Mouse (Mus musculus) T-helper 1 cell (primary cell): Measurements from ENCODE around the gene Polr3h.
"Not testable (repeated sequence)": the region's sequence is repeated elsewhere in the genome, so short reads cannot be mapped to it uniquely, and the experiment has no call there.

Experiments used
- in situ Hi-C: fragments of 300-600 bp; cut with MboI, MseI; formaldehyde crosslinking; loops from one replicate; pipeline ENCODE4 v1.15.1; 2025; ENCODE audit warnings: high pct_unique_total_duplicates

The Polr3h gene

DNA sequence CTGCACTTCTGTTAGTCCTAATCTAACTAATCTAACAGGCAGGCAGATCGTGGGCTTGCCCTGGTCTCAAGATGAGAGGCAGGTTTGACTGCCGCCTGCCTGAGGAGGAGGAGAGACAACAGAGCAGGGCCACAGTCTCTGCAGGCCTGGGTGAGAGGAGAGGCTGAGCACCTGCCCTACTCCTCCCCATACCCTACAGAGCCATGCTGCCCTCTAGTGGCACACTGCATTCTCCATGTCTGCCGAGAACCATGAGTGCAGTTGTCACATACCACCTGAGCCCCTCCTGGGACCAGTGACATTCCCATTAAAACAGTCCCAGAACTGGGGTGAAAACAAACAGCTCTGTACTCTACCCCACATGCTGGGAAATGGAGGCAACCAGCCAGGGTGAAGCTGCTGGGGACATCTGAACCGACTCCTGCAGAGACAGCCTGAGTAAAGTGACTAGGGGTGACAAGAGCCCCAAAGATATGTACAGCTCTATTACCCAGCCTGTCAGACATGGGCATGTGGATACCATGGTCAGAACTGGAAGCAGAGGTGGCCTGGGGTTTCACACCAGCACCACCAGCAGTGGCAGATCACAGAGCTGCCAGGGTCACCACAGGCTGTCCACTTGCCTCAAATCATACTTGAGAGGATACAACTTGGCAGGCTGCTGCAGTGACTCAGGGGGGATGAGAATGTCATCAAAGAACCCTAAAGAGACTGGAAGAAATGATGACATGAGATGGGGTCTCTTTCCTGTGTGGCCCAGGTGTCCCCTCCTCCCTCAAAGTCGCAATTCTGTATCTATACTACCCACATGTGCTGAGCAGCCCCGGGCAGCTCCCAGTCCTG is 8.2 kb downstream of the Polr3h start:
- in situ Hi-C loops: no loop called here

DNA sequence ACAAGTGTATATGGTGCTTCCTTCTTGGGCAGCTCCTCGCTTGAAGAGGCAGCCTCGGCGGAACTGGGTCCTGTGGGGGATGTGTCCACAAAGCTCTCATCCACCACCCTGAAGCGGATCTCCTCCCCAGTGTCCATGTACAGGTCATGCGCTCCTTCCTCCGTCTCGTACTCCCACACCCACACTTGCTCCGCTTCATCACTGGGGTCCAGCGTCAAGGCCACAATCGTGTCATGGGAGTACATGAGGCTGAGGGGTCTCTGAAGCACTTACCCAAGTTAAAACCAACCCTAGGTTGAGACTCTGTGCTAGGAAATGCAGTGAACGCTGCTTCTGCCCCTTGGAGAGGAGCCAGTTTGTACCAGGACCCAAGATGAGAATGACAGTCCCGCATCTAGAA is 8.8 kb downstream of the Polr3h start:
- in situ Hi-C loops: no loop called here

DNA sequence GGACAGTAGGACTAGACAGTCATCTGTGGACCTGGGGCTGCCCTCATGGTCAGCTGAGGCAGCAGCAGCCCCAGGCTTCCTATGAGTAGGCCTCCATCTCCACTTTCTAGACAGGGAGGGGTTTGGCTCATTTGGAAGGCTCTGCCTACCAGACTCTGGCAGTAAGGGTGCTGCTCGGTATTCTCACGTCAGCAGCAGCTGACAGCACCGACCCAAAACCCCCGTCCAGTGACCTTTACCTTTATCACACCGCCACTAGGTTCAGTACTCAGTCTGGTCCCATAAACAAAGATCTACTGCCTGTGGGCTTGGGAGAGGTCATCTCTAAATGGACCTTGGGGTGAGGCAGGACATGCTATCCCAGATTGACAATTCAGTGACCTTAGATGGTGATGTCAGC is 10.4 kb downstream of the Polr3h start:
- in situ Hi-C loops: no loop called here

DNA sequence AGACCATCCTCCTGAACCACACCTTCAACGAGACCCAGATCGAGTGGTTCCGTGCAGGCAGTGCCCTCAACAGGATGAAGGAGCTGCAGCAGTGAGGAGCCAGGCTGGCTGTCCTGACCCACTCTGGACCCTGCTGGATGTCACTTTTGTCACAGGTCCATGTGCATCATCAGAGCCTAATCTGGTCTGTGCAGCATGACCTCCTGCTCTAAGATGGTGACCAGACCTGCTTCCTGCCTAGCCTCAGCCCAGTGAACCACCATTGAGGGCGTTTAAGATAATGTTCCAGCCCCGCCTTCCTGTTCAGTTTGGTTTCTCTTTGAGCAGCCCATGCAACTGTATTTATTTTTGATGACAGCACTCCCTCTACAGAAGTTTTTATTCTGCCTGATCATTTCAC is 11.4 kb downstream of the Polr3h start:
- in situ Hi-C loops: loop anchor here (5.0 kb wide), 1 partner anchor 37 kb away; no protein-coding TSS in a partner anchor

DNA sequence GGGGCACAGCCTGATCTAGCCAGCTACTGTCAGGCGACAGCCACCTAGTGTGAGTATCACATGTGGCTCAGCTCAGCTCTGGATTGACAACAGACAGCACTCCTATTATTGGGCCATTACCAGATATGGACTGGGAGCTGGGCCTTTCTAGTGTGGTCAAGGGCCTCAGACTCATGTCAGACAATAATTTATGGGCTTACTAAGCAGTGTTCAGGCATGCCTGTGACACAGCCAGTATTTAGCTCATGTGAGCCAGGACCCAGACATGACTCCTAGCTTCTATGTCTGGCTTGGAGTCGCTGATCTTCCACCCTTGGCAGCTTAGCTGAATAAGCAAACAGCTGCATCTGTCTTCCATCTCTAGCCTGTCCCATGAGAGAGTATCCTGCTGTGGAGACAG is 13.5 kb downstream of the Polr3h start:
- in situ Hi-C loops: loop anchor here (5.0 kb wide), 1 partner anchor 35 kb away; no protein-coding TSS in a partner anchor

DNA sequence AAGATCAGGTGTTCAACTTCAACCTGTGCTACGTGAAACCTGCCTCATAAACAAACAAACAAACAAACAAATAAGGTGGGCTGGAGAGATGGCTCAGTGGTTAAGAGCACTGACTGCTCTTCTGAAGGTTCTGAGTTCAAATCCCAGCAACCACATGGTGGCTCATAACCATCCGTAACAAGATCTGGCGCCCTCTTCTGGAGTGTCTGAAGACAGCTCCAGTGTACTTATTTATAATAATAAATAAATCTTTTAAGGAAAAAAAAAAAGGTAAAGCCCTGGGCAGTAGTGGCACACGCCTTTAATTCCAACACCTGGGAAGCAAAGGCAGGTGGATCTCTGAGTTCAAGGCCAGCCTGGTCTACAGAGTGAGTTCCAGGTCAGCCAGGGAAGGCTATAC is 17.3 kb downstream of the Polr3h start:
- in situ Hi-C loops: not testable (repeated sequence)

DNA sequence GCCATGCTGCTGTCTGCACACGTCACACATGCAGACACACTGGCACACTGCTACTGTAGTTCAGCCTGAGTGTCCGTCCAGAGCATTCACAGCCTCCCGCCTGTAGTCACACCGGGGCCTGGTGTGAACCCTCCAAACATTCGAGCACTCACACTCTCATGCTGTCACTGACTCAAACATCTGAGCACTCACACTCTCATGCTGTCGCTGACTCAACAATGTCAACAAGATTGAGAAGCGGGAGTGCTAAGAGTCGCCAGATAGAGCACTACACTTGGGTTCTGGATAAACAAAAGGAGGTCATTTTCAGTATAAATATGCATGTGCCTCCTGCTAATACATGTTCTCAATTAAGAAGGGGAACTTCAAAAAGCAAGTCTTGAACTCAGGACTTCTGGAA is 18.1 kb downstream of the Polr3h start:
- in situ Hi-C loops: no loop called here

DNA sequence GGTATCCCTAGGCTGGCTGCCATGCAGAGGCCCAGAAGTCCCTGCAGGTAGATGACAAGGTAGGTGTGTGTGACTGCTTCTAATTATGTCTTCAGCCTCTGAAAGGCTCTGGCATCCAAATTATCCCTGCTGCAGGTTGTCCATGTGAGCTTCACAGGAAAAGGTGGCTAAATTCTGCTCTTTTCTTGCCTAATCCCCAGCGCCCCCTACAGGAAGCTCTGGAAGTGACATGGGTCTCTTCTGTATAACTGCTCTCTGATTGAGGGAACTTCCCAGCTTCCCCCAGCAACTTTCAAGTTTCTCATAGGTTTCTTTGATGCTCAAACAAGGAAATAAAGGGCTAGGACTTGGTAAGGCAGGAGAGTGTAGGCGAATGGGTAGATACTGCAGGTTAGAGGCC is 21.1 kb downstream of the Polr3h start:
- in situ Hi-C loops: loop anchor here (5.0 kb wide), 1 partner anchor 73 kb away; no protein-coding TSS in a partner anchor

DNA sequence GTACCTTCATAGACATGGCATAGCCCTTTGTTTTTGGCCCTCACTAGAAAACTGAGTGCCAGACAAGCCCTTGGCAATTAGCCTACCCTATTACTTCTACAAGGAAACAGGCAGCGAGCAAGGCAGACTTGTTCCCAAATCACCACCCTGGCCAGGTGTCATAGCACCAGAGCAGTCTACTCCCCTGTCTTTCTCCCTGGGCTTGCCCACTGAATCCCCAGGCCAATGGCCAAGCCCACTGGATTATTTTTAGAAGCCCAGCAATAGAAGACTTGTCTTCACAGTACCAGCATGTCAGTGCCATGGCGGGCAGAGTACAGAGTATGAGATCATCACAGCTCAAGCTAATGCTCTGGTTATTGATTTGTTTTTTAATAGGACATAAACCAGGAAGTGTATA is 27.3 kb downstream of the Polr3h start:
- in situ Hi-C loops: no loop called here

DNA sequence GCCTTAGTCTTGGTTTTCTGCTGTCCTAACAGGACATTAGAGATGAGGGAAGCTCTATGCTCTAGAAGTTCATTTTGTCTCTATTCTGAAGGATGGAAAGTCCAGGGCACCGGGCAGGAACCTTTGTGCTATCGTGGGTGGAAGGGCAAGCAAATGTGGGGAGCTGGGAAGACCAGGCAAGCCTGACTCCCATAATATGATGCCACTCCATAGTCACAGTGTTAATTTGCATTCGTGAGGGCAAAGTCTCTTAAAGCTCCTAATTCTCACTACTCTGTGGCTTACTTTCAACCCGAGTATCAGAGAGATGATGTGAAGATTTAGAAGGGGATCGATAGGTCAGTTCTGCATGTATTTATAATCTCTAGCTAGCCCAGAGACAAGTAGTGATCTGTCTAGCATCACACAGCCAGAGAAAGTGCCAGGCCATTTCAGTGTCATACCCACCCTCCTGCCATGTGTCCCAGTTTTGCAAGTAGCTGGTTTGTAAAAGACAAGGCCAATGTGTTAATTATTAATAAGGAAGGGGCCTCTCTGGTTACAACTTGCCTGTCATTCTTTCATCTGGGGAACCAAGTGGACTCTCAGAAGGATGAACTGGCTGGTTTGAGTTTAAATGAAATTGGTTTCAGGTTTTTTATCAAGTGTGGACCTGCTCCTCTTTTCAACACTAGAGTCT is 28.3 kb downstream of the Polr3h start:
- in situ Hi-C loops: no loop called here

DNA sequence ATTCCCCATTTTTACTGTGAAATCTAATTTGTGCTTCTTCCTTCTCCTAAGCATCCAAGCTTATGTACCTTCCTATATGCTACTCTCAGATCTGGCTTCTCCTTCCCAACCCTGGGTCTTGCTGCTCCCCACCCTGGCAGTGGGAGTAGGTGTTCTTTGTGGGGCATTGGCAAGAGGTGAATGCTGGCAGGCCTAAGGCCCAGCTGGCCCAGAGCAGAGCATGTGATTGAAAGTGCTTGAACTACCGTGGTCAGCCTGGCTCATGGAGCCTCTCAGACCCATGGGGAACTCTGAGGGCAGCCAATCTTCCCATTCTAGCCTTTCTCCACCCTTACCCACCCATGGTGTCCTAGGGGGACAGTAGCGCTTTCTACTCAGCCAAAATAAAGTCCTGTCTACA is 29.6 kb downstream of the Polr3h start:
- in situ Hi-C loops: no loop called here

DNA sequence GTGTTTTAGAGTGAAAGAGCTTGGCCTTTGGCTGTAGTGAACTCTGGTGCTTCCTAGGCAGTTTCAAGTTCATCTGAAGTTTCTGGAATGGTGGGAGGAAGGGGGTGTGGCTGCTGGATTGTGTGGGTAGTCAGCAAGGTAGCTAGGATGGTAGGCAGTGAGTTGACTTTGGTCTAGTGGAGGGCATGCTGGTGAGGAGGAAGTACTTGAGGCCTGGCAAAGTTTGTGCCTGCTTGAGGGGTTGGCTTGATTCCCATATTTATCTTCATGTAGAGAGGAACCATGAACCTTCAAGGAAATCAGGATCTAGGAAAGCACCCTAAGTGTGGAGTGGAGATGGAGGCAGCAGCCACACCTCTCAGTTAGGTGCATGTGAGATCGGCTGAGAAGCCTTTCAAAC is 32.0 kb downstream of the Polr3h start:
- in situ Hi-C loops: no loop called here

DNA sequence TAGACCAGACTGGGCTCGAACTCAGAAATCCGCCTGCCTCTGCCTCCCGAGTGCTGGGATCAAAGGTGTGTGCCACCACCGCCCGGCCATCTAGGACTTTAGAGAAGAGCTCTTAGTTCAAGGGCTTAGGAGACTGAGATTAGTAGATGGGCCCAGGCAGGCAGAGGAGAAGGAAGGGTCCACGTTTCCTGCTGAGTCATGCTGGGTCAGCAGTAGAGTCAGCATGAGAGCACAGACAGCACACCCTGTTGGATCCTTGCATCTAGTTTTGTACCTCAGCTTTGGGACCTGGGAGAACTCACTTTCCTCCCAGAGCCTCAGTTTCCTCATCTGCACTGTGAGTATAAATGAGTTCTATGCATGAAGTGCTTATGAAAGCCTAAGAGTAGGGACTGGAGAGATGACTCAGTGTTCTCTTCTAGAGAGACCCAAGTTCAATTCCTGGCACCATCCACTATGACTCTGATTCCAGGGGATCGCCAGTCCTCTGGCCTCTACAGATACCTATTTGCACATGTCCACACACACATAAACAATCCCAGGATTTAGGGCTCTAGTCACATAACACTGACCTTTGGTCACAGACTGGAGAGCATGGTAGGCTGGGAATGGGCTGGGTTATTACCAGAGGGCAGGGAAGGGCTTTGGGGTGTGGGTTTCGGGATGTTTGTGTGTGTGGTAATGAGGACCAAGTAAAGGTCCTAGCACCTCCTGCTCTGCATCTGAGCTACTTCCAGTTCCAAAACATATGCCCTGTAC is 34.0 kb downstream of the Polr3h start:
- in situ Hi-C loops: no loop called here

DNA sequence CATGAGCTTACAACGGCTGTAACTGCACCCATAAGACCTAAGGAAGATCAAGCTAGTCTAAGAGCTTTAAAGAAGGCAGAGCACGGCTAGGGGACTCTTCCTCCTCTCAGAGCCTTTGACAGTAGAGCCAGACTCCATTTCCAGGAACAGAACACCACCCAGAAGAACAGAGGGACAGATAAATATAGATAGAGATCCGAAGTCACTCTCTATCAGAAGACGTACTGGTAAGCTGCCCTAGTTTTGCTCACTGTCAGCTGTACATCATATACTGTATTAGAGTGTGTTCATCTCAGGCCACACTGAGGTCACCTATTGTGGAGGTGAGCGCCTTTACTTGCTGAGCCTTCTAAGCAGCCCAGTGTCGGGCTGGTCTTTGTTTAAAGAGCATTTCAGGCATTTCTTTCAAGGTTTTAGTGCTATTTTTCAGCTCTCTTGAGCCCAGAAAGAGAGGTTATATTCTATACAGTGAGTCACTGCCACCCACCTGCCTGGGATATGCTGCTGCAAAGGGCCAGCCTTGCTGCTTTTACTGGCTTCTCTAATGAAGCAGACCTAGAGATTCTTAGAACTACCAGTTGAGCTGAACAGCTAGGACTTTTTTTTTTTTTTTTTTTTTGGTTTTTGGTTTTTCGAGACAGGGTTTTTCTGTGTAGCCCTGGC is 34.8 kb downstream of the Polr3h start:
- in situ Hi-C loops: no loop called here

DNA sequence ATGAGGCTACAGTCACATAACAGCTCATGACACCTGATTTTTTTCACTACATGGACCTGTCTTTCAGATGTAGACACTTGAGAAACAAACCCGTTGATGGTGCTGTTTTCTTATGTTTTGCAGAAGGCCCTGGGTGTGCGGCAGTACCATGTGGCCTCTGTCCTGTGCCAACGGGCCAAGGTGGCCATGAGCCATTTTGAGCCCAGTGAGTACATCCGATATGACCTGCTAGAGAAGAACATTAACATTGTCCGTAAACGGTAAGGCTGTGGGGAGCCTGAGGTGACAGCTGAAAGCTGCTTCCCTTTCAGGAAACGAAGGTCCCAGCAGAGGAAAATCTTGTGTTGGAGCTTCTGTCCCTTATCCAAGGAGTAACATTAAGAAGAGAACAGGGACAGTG is 36.9 kb downstream of the Polr3h start:
- in situ Hi-C loops: no loop called here

DNA sequence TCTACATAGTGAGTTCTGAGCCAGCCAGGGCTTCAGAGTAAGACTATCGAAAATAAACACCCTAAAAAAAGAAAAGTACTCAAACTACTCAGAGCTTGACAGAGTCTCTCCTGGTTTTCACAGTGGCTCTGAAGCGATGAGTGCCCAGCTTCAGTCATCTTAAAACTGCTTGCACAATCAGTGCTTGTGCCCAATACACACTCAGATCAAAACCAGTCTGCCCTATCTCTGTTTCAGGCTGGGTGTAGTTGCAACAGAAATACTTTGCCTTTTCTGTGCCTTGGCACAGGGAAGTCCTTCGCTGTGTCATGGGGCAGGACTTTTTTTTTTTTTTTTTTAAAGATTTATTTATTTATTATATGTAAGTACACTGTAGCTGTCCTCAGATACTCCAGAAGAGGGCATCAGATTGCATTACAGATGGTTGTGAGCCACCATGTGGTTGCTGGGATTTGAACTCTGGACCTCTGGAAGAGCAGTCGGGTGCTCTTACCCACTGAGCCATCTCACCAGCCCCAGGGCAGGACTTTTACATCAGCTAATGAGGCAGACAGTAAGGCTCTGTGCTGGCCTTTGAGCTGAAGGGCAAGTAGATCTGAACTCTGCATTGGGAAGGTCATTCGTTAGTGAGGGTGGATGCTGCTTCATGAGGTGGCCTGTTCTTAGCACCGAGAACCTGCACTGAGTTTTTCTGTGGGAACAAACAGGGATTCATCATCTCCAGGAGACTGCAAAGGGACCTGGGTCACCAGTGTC is 39.1 kb downstream of the Polr3h start:
- in situ Hi-C loops: no loop called here

DNA sequence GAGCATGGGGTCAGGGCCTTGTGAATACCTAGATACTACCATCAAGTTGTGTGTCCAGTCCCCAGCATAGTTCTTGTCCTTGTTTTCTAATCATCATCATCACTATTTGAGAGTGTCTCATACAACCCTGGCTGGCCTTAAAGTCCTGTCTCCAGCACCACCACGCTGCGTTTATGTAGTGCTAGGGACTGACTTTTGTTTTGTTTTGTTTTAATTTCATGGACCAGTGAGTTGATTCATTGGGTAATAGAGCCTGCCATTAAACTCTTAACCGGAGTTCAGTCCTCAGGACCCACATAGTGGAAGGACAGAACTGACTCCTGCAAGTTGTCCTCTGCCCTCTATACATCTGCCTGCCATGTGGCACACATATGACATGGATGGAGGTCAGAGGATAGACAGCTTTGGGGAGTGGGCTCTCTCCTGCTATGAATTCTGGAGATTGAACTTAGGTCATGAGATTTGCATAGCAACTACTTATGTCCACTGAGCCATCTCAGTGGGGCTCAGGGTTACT is 40.6 kb downstream of the Polr3h start:
- in situ Hi-C loops: no loop called here

DNA sequence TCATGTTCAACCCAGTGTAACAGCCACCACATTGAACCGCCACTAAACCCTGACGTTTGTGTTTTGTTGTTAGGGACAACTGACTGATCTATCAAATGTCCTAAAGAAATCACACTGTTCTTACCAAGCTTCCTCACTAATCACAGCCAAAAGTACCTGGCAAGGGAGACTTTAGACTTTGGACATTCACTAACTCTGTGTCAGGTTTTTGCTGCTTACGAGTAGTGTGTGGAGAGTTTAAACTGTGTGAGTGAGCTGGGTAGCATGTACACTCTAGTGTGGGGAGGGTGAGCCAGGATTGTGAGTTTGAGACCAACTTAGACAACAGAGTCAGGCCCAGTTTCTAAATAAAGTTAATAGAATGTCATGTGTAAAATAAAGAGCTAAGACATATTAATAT is 43.7 kb downstream of the Polr3h start:
- in situ Hi-C loops: no loop called here

DNA sequence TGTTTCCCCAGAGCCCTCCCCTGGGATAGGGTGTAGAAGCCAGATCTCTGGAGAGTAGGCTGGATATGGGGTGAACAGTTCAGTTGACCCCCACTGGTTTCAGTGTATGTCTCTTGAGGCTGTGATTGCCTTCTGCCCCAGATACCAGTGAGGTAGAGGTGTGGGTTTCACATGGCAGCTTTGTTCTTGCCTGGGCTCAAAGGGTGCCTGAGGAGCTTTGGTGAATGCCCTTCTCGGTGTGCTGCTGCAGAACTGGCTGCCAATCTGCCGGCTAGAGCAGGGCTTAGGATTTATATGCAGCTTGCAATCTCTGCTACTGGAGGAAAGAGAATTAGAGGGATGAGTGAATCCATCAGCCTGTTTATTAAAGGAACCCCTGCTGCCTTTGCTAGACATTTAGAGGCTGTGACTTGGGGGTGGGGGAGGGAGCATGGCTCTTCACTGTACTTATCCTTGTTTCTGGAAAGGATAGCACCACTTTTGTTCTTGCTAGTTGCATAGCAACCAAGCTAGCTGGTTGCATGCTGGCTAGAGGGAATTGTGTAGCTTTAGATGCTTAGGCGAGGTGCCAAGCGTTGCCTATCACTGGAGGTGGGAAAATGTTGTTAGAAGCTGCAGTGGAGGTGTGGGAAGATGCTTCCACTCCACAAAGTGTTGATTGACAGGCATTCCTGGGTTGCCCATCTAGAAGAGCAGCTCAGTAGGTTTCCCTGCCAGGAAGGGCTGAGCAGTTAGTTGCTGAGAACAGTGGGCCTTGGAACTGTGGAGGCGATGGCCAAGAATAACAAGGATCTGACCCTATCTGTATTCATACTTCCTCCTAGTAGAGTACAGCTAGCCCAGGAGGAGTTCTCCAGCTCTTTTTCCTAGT is 46.3 kb downstream of the Polr3h start:
- in situ Hi-C loops: loop anchor here (5.0 kb wide), 1 partner anchor 33 kb away; no protein-coding TSS in a partner anchor
